Mouse (Mus musculus): ENCODE data around the gene Aldh3b1. TPM values are rescaled to one million over a fixed set of nuclear protein-coding genes. Genes with fewer than 3 reads are reported as not detected.

Gene Aldh3b1
- polyA plus RNA-seq, 1 experiment from 2014 or later = 1.5 TPM

GRCm38 (mm10) chr19:3905261-3905969, 24.2 kb downstream of the Aldh3b1 start:
- no peaks in the 10 kb centered on the region for H3K27me3 ChIP-seq
- H3K9ac ChIP-seq (replicated peaks) = no peak overlapping the region
- no peak overlapping the region for H3K4me3 ChIP-seq
- ATAC-seq (replicated peaks) = no peak
- H3K9me3 ChIP-seq = no peaks in the 10 kb centered on the region
- H3K4me2 ChIP-seq (replicated peaks) = no peak overlapping the region
- no peak overlapping the region for H3K27ac ChIP-seq (replicated peaks)
- WGBS = 61% methylated on average over 6 of the region's 6 CpGs
- H3K36me3 ChIP-seq = peaks cover 14% of the 10 kb centered on the region
- H3K4me1 ChIP-seq = peaks cover 12% of the 10 kb centered on the region

GRCm38 (mm10) chr19:3904363-3904675, 25.3 kb downstream of the Aldh3b1 start:
- Histone ChIP-seq H3K27ac (replicated peaks) (no peak overlapping the region), H3K36me3 (peaks cover 10% of the 10 kb centered on the region), H3K4me3 (no peak overlapping the region), H3K4me1 (peaks cover 12% of the 10 kb centered on the region), H3K9ac (replicated peaks) (no peak overlapping the region), H3K4me2 (replicated peaks) (no peak overlapping the region), H3K9me3 (no peaks in the 10 kb centered on the region), H3K27me3 (no peaks in the 10 kb centered on the region)
- 64% methylated on average over 10 of the region's 10 CpGs for WGBS
- no peak for ATAC-seq (replicated peaks)

GRCm38 (mm10) chr19:3903648-3904362, 25.8 kb downstream of the Aldh3b1 start:
- ATAC-seq (replicated peaks) = no peak
- Histone ChIP-seq H3K9me3 (no peaks in the 10 kb centered on the region), H3K27ac (replicated peaks) (no peak overlapping the region), H3K9ac (replicated peaks) (no peak overlapping the region), H3K36me3 (peaks cover 6% of the 10 kb centered on the region), H3K4me3 (no peak overlapping the region), H3K27me3 (no peaks in the 10 kb centered on the region), H3K4me1 (peaks cover 12% of the 10 kb centered on the region), H3K4me2 (replicated peaks) (no peak overlapping the region)
- whole genome bisulfite sequencing = 65% methylated on average over 25 of the region's 25 CpGs

- Histone ChIP-seq H3K4me1 (peaks cover 12% of the 10 kb centered on the region), H3K36me3 (no peaks in the 10 kb centered on the region), H3K27ac (replicated peaks) (no peak overlapping the region), H3K9ac (replicated peaks) (no peak overlapping the region), H3K4me2 (replicated peaks) (no peak overlapping the region), H3K9me3 (no peaks in the 10 kb centered on the region), H3K4me3 (no peak overlapping the region), H3K27me3 (no peaks in the 10 kb centered on the region)
- WGBS = 77% methylated on average over 12 of the region's 12 CpGs
- ATAC-seq (replicated peaks) = no peak
Measured at GRCm38 (mm10) chr19:3902966-3903365, 26.6 kb downstream of the Aldh3b1 start.

- Histone ChIP-seq H3K4me2 (replicated peaks) (no peak overlapping the region), H3K27ac (replicated peaks) (no peak overlapping the region), H3K36me3 (peaks cover 13% of the 10 kb centered on the region), H3K9ac (replicated peaks) (no peak overlapping the region), H3K4me1 (no peaks in the 10 kb centered on the region), H3K9me3 (no peaks in the 10 kb centered on the region), H3K27me3 (no peaks in the 10 kb centered on the region), H3K4me3 (no peak overlapping the region)
- 93% methylated on average over 4 of the region's 4 CpGs for WGBS
- no peak for ATAC-seq (replicated peaks)
Measured at GRCm38 (mm10) chr19:3899618-3900017, 30.0 kb downstream of the Aldh3b1 start.

GRCm38 (mm10) chr19:3898952-3899351, 30.7 kb downstream of the Aldh3b1 start:
- ATAC-seq (replicated peaks) = no peak
- Histone ChIP-seq H3K4me1 (no peaks in the 10 kb centered on the region), H3K36me3 (peaks cover 13% of the 10 kb centered on the region), H3K27me3 (no peaks in the 10 kb centered on the region), H3K9me3 (no peaks in the 10 kb centered on the region), H3K27ac (replicated peaks) (no peak overlapping the region), H3K4me3 (no peak overlapping the region), H3K4me2 (replicated peaks) (no peak overlapping the region), H3K9ac (replicated peaks) (no peak overlapping the region)
- 86% methylated on average over 7 of the region's 7 CpGs for WGBS

GRCm38 (mm10) chr19:3897557-3897956, 32.1 kb downstream of the Aldh3b1 start:
- Histone ChIP-seq H3K4me3 (no peak overlapping the region), H3K4me2 (replicated peaks) (no peak overlapping the region), H3K9ac (replicated peaks) (no peak overlapping the region), H3K36me3 (peaks cover 27% of the 10 kb centered on the region), H3K4me1 (no peaks in the 10 kb centered on the region), H3K27me3 (no peaks in the 10 kb centered on the region), H3K9me3 (no peaks in the 10 kb centered on the region), H3K27ac (replicated peaks) (no peak overlapping the region)
- WGBS = 94% methylated on average over 5 of the region's 5 CpGs
- ATAC-seq (replicated peaks) = no peak

- Histone ChIP-seq H3K36me3 (peaks cover 37% of the 10 kb centered on the region), H3K4me1 (no peaks in the 10 kb centered on the region), H3K9ac (replicated peaks) (no peak overlapping the region), H3K4me3 (no peak overlapping the region), H3K27me3 (no peaks in the 10 kb centered on the region), H3K4me2 (replicated peaks) (no peak overlapping the region), H3K9me3 (no peaks in the 10 kb centered on the region), H3K27ac (replicated peaks) (no peak overlapping the region)
- 94% methylated on average over 10 of the region's 10 CpGs for WGBS
- ATAC-seq (replicated peaks) = no peak
Measured at GRCm38 (mm10) chr19:3896208-3896607, 33.4 kb downstream of the Aldh3b1 start.

- 32% methylated on average over 3 of the region's 3 CpGs for WGBS
- Histone ChIP-seq H3K9ac (replicated peaks) (no peak overlapping the region), H3K4me3 (no peak overlapping the region), H3K36me3 (peaks cover 40% of the 10 kb centered on the region), H3K27me3 (no peaks in the 10 kb centered on the region), H3K27ac (replicated peaks) (no peak overlapping the region), H3K4me1 (no peaks in the 10 kb centered on the region), H3K4me2 (replicated peaks) (no peak overlapping the region), H3K9me3 (no peaks in the 10 kb centered on the region)
- peak; percentile 63 for ATAC-seq (replicated peaks)
Measured at GRCm38 (mm10) chr19:3895171-3895631, 34.4 kb downstream of the Aldh3b1 start.

- H3K9ac ChIP-seq (replicated peaks) = no peak overlapping the region
- ATAC-seq (replicated peaks) = no peak
- WGBS = 89% methylated on average over 2 of the region's 2 CpGs
Measured at GRCm38 (mm10) chr19:3894294-3894693, 35.3 kb downstream of the Aldh3b1 start.

GRCm38 (mm10) chr19:3893545-3894116, 36.0 kb downstream of the Aldh3b1 start:
- Histone ChIP-seq H3K9me3 (no peaks in the 10 kb centered on the region), H3K9ac (replicated peaks) (no peak overlapping the region), H3K27ac (replicated peaks) (no peak overlapping the region), H3K4me1 (no peaks in the 10 kb centered on the region), H3K4me3 (no peak overlapping the region), H3K27me3 (no peaks in the 10 kb centered on the region), H3K4me2 (replicated peaks) (no peak overlapping the region), H3K36me3 (peaks cover 53% of the 10 kb centered on the region)
- no peak for ATAC-seq (replicated peaks)
- 92% methylated on average over 4 of the region's 4 CpGs for WGBS

More at GRCm38 (mm10) chr19:3894294-3894693, 35.3 kb downstream of the Aldh3b1 start:
- H3K36me3 ChIP-seq = peaks cover 47% of the 10 kb centered on the region
- no peaks in the 10 kb centered on the region for H3K4me1 ChIP-seq
- no peak overlapping the region for H3K4me3 ChIP-seq
- no peaks in the 10 kb centered on the region for H3K9me3 ChIP-seq
- no peak overlapping the region for H3K4me2 ChIP-seq (replicated peaks)
- H3K27me3 ChIP-seq = no peaks in the 10 kb centered on the region
- H3K27ac ChIP-seq (replicated peaks) = no peak overlapping the region

GRCm38 (mm10) chr19:3890181-3890580, 39.4 kb downstream of the Aldh3b1 start:
- Histone ChIP-seq H3K9ac (replicated peaks) (no peak overlapping the region), H3K27me3 (no peaks in the 10 kb centered on the region), H3K36me3 (peaks cover 61% of the 10 kb centered on the region), H3K4me1 (no peaks in the 10 kb centered on the region), H3K4me3 (no peak overlapping the region), H3K4me2 (replicated peaks) (no peak overlapping the region), H3K27ac (replicated peaks) (no peak overlapping the region), H3K9me3 (no peaks in the 10 kb centered on the region)
- WGBS = 90% methylated on average over 8 of the region's 8 CpGs
- ATAC-seq (replicated peaks) = no peak
